Mouse (Mus musculus) ES-E14 (cell line): ENCODE results near the gene Cenpf.

Experiments used
- MAFK ChIP-seq: IDR thresholded peaks from 2 replicates; pipeline ENCODE4 v1.6.1; 2014; ENCODE audit warnings: mild to moderate bottlenecking, low read depth, low read length, inconsistent platforms; ENCODE audit not compliant: insufficient read depth
- ZC3H11A ChIP-seq: IDR thresholded peaks from 2 replicates; pipeline ENCODE4 v1.6.1; 2012; ENCODE audit warnings: low read depth, mild to moderate bottlenecking, inconsistent platforms, low read length, borderline replicate concordance

DNA sequence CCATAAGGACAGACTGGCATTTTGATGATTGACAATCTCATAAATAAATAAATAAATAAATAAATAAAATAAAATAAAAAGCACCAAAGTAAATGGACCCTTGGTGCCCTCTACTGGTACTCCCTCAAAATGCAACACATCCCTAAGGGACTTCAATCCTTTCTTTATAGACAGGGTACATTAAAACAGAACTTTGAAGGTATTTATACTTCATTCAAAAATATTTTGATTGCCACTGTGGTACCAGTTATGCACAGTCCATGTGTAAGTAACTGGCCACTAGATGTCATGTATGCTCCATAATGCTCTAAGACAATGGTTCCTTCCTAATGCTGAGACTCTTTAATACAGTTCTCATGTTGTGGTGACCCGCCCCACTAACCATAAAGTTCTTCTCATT, 12.5 kb downstream of the Cenpf start:
- TF ChIP-seq ZC3H11A (no peak), MAFK (no peak)
